11 mouse cellular contexts compared by ENCODE assay signal in the genomic region with DNA sequence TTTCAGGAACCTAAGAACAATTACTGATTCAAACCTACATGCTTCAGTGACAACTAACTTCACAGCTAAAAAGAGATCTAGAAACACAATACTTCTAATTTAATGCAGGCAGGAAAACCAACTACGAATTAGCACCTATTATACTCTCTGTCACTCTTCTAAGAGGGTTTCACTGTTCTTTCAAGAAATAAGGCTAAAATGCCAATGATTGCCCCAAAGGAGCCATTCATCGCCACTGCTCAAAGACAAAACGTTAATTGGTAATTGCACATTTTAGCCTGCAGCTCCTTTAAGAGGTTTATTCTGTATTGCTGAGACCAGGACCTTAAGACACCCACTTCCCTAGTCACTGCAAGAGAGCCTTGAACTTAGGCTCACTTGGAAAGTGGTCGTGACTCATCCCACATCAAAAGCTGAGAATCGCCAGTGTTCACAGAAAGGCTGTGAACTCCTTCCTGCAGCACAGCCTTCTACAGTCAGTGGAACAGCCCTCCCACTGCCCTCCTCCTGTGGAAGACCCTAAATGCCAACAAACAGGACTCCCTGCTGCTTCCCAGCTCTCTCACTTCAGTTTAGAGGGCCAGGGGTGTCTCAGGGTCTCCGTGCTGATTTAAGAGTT. TPM values are rescaled to one million over a fixed set of nuclear protein-coding genes. Genes with fewer than 3 reads are reported as not detected.
DNase-seq lines count a peak whose midpoint lies in the region; ATAC-seq and TF ChIP-seq lines count a peak whose summit lies in the region.
"Had no signal": no experiment of that assay in that cellular context is flagged by ENCODE, and none has a peak within 500 bp of the region (broad histone marks: within the 10 kb centered on the region; RNA-seq: fewer than 3 reads in every experiment).

No protein-coding gene starts in this region.

- H3K9ac ChIP-seq in embryonic facial prominence, embryonic 12.5 days: no peak overlapping the region
- H3K9ac ChIP-seq: intestine, embryonic 15.5 days; liver, embryonic 14.5 days had no signal

- peak overlapping the region; percentile 44; the same call in 1 of the 2 replicates for H3K27ac ChIP-seq in layer of hippocampus, adult 2 months
- peak overlapping the region; percentile 24; the same call in 1 of the 2 replicates for H3K27ac ChIP-seq in embryonic facial prominence, embryonic 12.5 days
- H3K27ac ChIP-seq: intestine, embryonic 15.5 days; liver, embryonic 14.5 days had no signal

- no peak overlapping the region for H3K4me3 ChIP-seq in layer of hippocampus, adult 2 months
- no peak overlapping the region for H3K4me3 ChIP-seq in embryonic facial prominence, embryonic 12.5 days
- H3K4me3 ChIP-seq: intestine, embryonic 15.5 days had no signal

- no peak for DNase-seq in layer of hippocampus, adult 2 months (ENCODE audit: low spot score in 2 of 2)
- no peak for DNase-seq in layer of hippocampus, adult 11-12 months (ENCODE audit: low spot score)
- DNase-seq in adipocyte (ENCODE audit: low spot score): peak; percentile 3
- no peak for DNase-seq in lung, adult 18-20 months
- DNase-seq in kidney, postnatal 4 days: no peak
- DNase-seq in retina, embryonic 14.5 days (ENCODE audit: low spot score): no peak
- DNase-seq: cerebellum, adult 11-12 months had no signal

- H3K4me1 ChIP-seq in embryonic facial prominence, embryonic 12.5 days: peaks cover 11% of the 10 kb centered on the region
- H3K4me1 ChIP-seq: intestine, embryonic 15.5 days had no signal

- H3K27me3 ChIP-seq in embryonic facial prominence, embryonic 12.5 days: no peaks in the 10 kb centered on the region
- H3K27me3 ChIP-seq: intestine, embryonic 15.5 days had no signal

- H3K9me3 ChIP-seq in embryonic facial prominence, embryonic 12.5 days: no peaks in the 10 kb centered on the region
- H3K9me3 ChIP-seq: intestine, embryonic 15.5 days had no signal

- 26% methylated on average over 6 of the region's 6 CpGs for WGBS in embryonic facial prominence, embryonic 12.5 days

- no peak for TF ChIP-seq CTCF in layer of hippocampus, adult 2 months (conservative IDR thresholded peaks at IDR 0.05)

- no peak overlapping the region for H3K4me2 ChIP-seq in embryonic facial prominence, embryonic 12.5 days (replicated peaks)
- H3K4me2 ChIP-seq: intestine, embryonic 15.5 days had no signal

- no peak for ATAC-seq in embryonic facial prominence, embryonic 12.5 days (ENCODE audit: insufficient number of reproducible peaks, insufficient read depth, low FRiP score, low TSS enrichment)
- 0 out of 2 replicates have a peak, but pooled peaks have one; percentile 27 for ATAC-seq in megakaryocyte, adult 5-6 weeks (ENCODE audit: poor library complexity, severe bottlenecking)
- ATAC-seq: intestine, embryonic 15.5 days had no signal

- H3K36me3 ChIP-seq in embryonic facial prominence, embryonic 12.5 days: peaks cover 26% of the 10 kb centered on the region
- H3K36me3 ChIP-seq: intestine, embryonic 15.5 days had no signal

RNA-seq across cellular contexts. Expression of a gene that starts 42.2 kb away (rescaled TPM):
- total RNA-seq in layer of hippocampus, adult 2 months (2021): 10 to 100 TPM; 26.2 to 33.3 TPM
- 68.5 and 75.9 TPM in 2 replicates for polyA plus RNA-seq in embryonic facial prominence, embryonic 12.5 days (2016; fragmentation: Nextera tagmentation; extraction: Ambion mirVana)
- 13.9 and 15.1 TPM in 2 replicates for total RNA-seq in megakaryocyte, adult 5-6 weeks (2015)
- 10.2 and 11.5 TPM in 2 replicates for total RNA-seq in megakaryocyte, adult 5-6 weeks (2017)
